Mouse (Mus musculus): ENCODE results near the gene Cxcl17. TPM values are rescaled to one million over a fixed set of nuclear protein-coding genes. Genes with fewer than 3 reads are reported as not detected.

Gene Cxcl17
- polyA plus RNA-seq, 1 experiment from 2014 or later = 0.15 TPM

GRCm38 (mm10) chr7:25369058-25369749 lies 43.5 kb downstream of the Cxcl17 start, which contains the start of gene Cnfn:
Gene Cnfn, minus strand, starts transcription at chr7:25369724.
- Histone ChIP-seq H3K9me3 (replicated peaks; ENCODE audit: control insufficient read depth, low read length) (no peaks in the 10 kb centered on the region), H3K4me2 (ENCODE audit: low read depth, low read length) (no peak within 1 kb of the TSS), H3K36me3 (ENCODE audit: control insufficient read depth, insufficient read depth) (no peaks in the 10 kb centered on the region), H3K4me1 (ENCODE audit: control insufficient read depth, low read depth, low read length) (no peaks in the 10 kb centered on the region), H3K27me3 (ENCODE audit: control insufficient read depth, insufficient read depth, low read depth, low read length) (peaks cover 46% of the 10 kb centered on the region), H3K4me3 (ENCODE audit: low read depth, low read length) (no peak within 1 kb of the TSS), H3K9ac (ENCODE audit: low read depth, low read length) (no peak within 1 kb of the TSS), H3K27ac (ENCODE audit: low read length) (no peak within 1 kb of the TSS)
- whole genome bisulfite sequencing (ENCODE audit: insufficient replicate concordance) = 45% methylated on average over 12 of the region's 12 CpGs
- no peak for ATAC-seq (ENCODE audit: low read depth)

DNA sequence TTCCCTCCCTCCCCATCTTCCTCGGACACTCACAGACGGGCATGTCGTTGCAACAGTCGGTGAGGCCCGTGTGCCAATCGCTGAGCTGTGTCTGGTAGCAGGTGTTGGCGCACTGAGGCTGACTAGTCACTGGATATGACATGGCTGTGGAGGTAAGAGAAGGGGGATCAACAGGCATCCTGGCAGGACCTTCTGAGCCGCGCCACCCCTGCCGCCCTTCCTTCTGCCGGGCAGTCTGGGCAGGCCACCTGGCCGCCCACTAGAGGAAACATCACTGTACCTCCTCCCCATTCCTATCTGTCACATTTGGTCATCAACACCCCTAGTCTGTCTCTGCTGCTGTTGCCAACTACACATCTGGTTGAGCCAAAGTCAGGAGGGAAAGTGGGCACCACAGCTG lies 44.4 kb downstream of the Cxcl17 start:
- Histone ChIP-seq H3K27me3 (ENCODE audit: control insufficient read depth, insufficient read depth, low read depth, low read length) (peaks cover 46% of the 10 kb centered on the region), H3K4me2 (ENCODE audit: low read depth, low read length) (no peak overlapping the region)
- 24% methylated on average over 12 of the region's 12 CpGs for WGBS (ENCODE audit: insufficient replicate concordance)

GRCm38 (mm10) chr7:25367632-25368293 lies 44.9 kb downstream of the Cxcl17 start:
- 3% methylated on average over 33 of the region's 33 CpGs for WGBS (ENCODE audit: insufficient replicate concordance)
- Histone ChIP-seq H3K9ac (ENCODE audit: low read depth, low read length) (no peak overlapping the region), H3K9me3 (replicated peaks; ENCODE audit: control insufficient read depth, low read length) (no peaks in the 10 kb centered on the region), H3K27me3 (ENCODE audit: control insufficient read depth, insufficient read depth, low read depth, low read length) (peaks cover 46% of the 10 kb centered on the region), H3K36me3 (ENCODE audit: control insufficient read depth, insufficient read depth) (no peaks in the 10 kb centered on the region), H3K4me2 (ENCODE audit: low read depth, low read length) (no peak overlapping the region), H3K4me3 (ENCODE audit: low read depth, low read length) (no peak overlapping the region), H3K27ac (ENCODE audit: low read length) (no peak overlapping the region), H3K4me1 (ENCODE audit: control insufficient read depth, low read depth, low read length) (no peaks in the 10 kb centered on the region)
- ATAC-seq (ENCODE audit: low read depth) = no peak

More for the DNA sequence above, 44.4 kb downstream of the Cxcl17 start:
- no peak overlapping the region for H3K9ac ChIP-seq (ENCODE audit: low read depth, low read length)
- H3K4me1 ChIP-seq (ENCODE audit: control insufficient read depth, low read depth, low read length) = no peaks in the 10 kb centered on the region
- no peak for ATAC-seq (ENCODE audit: low read depth)
- H3K4me3 ChIP-seq (ENCODE audit: low read depth, low read length) = no peak overlapping the region
- no peaks in the 10 kb centered on the region for H3K36me3 ChIP-seq (ENCODE audit: control insufficient read depth, insufficient read depth)
- H3K27ac ChIP-seq (ENCODE audit: low read length) = no peak overlapping the region
- no peaks in the 10 kb centered on the region for H3K9me3 ChIP-seq (replicated peaks; ENCODE audit: control insufficient read depth, low read length)

GRCm38 (mm10) chr7:25365937-25366625 lies 46.6 kb downstream of the Cxcl17 start:
- Histone ChIP-seq H3K4me1 (ENCODE audit: control insufficient read depth, low read depth, low read length) (no peaks in the 10 kb centered on the region), H3K36me3 (ENCODE audit: control insufficient read depth, insufficient read depth) (no peaks in the 10 kb centered on the region), H3K9ac (ENCODE audit: low read depth, low read length) (no peak overlapping the region), H3K27ac (ENCODE audit: low read length) (no peak overlapping the region), H3K9me3 (replicated peaks; ENCODE audit: control insufficient read depth, low read length) (no peaks in the 10 kb centered on the region), H3K4me3 (ENCODE audit: low read depth, low read length) (no peak overlapping the region), H3K4me2 (ENCODE audit: low read depth, low read length) (no peak overlapping the region), H3K27me3 (ENCODE audit: control insufficient read depth, insufficient read depth, low read depth, low read length) (peaks cover 46% of the 10 kb centered on the region)
- no peak for ATAC-seq (ENCODE audit: low read depth)
- 51% methylated on average over 13 of the region's 13 CpGs for WGBS (ENCODE audit: insufficient replicate concordance)

GRCm38 (mm10) chr7:25363632-25364031 lies 49.1 kb downstream of the Cxcl17 start:
- no peak overlapping the region for H3K9ac ChIP-seq (ENCODE audit: low read depth, low read length)
- no peak for ATAC-seq (ENCODE audit: low read depth)
- H3K4me2 ChIP-seq (ENCODE audit: low read depth, low read length) = no peak overlapping the region
- no peaks in the 10 kb centered on the region for H3K36me3 ChIP-seq (ENCODE audit: control insufficient read depth, insufficient read depth)
- H3K4me3 ChIP-seq (ENCODE audit: low read depth, low read length) = no peak overlapping the region
- no peak overlapping the region for H3K27ac ChIP-seq (ENCODE audit: low read length)
- no peaks in the 10 kb centered on the region for H3K9me3 ChIP-seq (replicated peaks; ENCODE audit: control insufficient read depth, low read length)
- H3K4me1 ChIP-seq (ENCODE audit: control insufficient read depth, low read depth, low read length) = no peaks in the 10 kb centered on the region
- peaks cover 35% of the 10 kb centered on the region for H3K27me3 ChIP-seq (ENCODE audit: control insufficient read depth, insufficient read depth, low read depth, low read length)
- 83% methylated on average over 17 of the region's 17 CpGs for WGBS (ENCODE audit: insufficient replicate concordance)

DNA sequence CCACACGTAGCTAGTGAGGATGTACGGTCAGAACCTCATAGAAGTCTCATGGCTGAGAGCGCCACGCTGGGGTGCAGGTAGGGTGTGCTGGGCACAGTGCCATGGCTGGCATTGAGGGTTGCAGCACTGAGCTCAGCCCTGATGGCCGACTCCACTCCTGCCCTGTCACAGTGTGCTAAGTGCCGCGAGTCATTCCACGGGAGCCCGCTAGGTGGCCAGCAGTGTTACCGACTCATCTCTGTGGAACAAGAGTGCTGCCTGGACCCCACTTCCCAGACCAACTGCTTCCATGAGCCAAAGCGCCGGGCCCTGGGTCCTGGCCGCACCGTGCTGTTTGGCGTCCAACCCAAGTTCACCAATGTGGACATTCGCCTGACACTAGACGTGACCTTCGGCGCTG lies 49.5 kb downstream of the Cxcl17 start:
- 77% methylated on average over 19 of the region's 19 CpGs for WGBS (ENCODE audit: insufficient replicate concordance)
- H3K9ac ChIP-seq (ENCODE audit: low read depth, low read length) = no peak overlapping the region
- H3K4me1 ChIP-seq (ENCODE audit: control insufficient read depth, low read depth, low read length) = no peaks in the 10 kb centered on the region
- H3K36me3 ChIP-seq (ENCODE audit: control insufficient read depth, insufficient read depth) = no peaks in the 10 kb centered on the region
- H3K4me3 ChIP-seq (ENCODE audit: low read depth, low read length) = no peak overlapping the region
- H3K9me3 ChIP-seq (replicated peaks; ENCODE audit: control insufficient read depth, low read length) = no peaks in the 10 kb centered on the region
- ATAC-seq (ENCODE audit: low read depth) = 0 out of 2 replicates have a peak, but pooled peaks have one; percentile 11
- no peak overlapping the region for H3K27ac ChIP-seq (ENCODE audit: low read length)
- peaks cover 30% of the 10 kb centered on the region for H3K27me3 ChIP-seq (ENCODE audit: control insufficient read depth, insufficient read depth, low read depth, low read length)
- H3K4me2 ChIP-seq (ENCODE audit: low read depth, low read length) = no peak overlapping the region

DNA sequence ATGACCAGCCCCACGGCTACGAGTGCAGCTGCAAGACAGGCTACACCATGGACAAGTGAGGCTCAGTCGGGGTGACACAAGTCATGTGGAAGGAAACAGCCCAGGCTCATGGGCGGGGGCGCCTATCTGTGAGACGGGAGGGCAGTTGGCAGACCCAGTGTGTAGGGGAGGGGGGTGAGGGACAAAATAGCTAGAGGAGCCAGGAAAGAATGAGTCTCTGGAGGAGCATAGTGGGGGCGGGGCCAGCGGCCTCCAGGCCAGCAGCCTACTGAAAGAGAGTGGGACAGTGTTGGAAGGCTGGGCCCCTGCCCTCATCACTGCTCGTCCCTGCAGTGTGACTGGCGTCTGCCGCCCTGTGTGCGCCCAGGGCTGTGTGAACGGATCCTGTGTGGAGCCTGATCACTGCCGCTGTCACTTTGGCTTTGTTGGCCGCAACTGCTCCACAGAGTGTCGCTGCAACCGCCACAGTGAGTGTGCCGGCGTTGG lies 53.9 kb downstream of the Cxcl17 start:
- no peak for ATAC-seq (ENCODE audit: low read depth)
- Histone ChIP-seq H3K4me3 (ENCODE audit: low read depth, low read length) (no peak overlapping the region), H3K4me2 (ENCODE audit: low read depth, low read length) (no peak overlapping the region), H3K27me3 (ENCODE audit: control insufficient read depth, insufficient read depth, low read depth, low read length) (no peaks in the 10 kb centered on the region), H3K9me3 (replicated peaks; ENCODE audit: control insufficient read depth, low read length) (no peaks in the 10 kb centered on the region), H3K9ac (ENCODE audit: low read depth, low read length) (no peak overlapping the region), H3K36me3 (ENCODE audit: control insufficient read depth, insufficient read depth) (no peaks in the 10 kb centered on the region), H3K4me1 (ENCODE audit: control insufficient read depth, low read depth, low read length) (no peaks in the 10 kb centered on the region), H3K27ac (ENCODE audit: low read length) (no peak overlapping the region)
- WGBS (ENCODE audit: insufficient replicate concordance) = 73% methylated on average over 19 of the region's 19 CpGs
